Mouse (Mus musculus): ENCODE data around the gene Sds.
"Not testable (repeated sequence)": the region's sequence is repeated elsewhere in the genome, so short reads cannot be mapped to it uniquely, and the experiment has no call there.

Sds gene

GRCm38 (mm10) chr5:120487844-120488243 lies 11.5 kb downstream of the Sds start:
- DNase-seq (ENCODE audit: low spot score in 2 of 2) = no peak

GRCm38 (mm10) chr5:120490679-120491192 lies 14.4 kb downstream of the Sds start:
- DNase-seq (ENCODE audit: low spot score in 2 of 2) = peak in 1 of 2 experiments; percentile 41

GRCm38 (mm10) chr5:120492437-120492836 lies 16.1 kb downstream of the Sds start:
- no peak for DNase-seq (ENCODE audit: low spot score in 2 of 2)

GRCm38 (mm10) chr5:120493440-120493839 lies 17.1 kb downstream of the Sds start:
- no peak for DNase-seq (ENCODE audit: low spot score in 2 of 2)

- DNase-seq (ENCODE audit: low spot score in 2 of 2) = no peak
Observed at GRCm38 (mm10) chr5:120493873-120494395, 17.6 kb downstream of the Sds start.

GRCm38 (mm10) chr5:120495064-120495702 lies 18.9 kb downstream of the Sds start:
- DNase-seq (ENCODE audit: low spot score in 2 of 2) = peak; percentile 39 to 66

GRCm38 (mm10) chr5:120495703-120496226 lies 19.4 kb downstream of the Sds start:
- no peak for DNase-seq (ENCODE audit: low spot score in 2 of 2)

GRCm38 (mm10) chr5:120497071-120497470 lies 20.7 kb downstream of the Sds start:
- no peak for DNase-seq (ENCODE audit: low spot score in 2 of 2)

GRCm38 (mm10) chr5:120499202-120499601 lies 22.9 kb downstream of the Sds start:
- DNase-seq (ENCODE audit: low spot score in 2 of 2) = no peak

- not testable (repeated sequence) for DNase-seq (ENCODE audit: low spot score in 2 of 2)
Observed at GRCm38 (mm10) chr5:120500609-120501008, 24.3 kb downstream of the Sds start.

- DNase-seq (ENCODE audit: low spot score in 2 of 2) = no peak
Observed at GRCm38 (mm10) chr5:120502147-120502621, 25.9 kb downstream of the Sds start.

- DNase-seq (ENCODE audit: low spot score in 2 of 2) = no peak
Observed at GRCm38 (mm10) chr5:120502675-120503143, 26.4 kb downstream of the Sds start.

- peak; percentile 56 to 80 for DNase-seq (ENCODE audit: low spot score in 2 of 2)
Observed at GRCm38 (mm10) chr5:120503144-120503795, 26.9 kb downstream of the Sds start, which contains the start of gene Plbd2. Plbd2 (minus strand) TSS chr5:120503625.

GRCm38 (mm10) chr5:120505368-120505767 lies 29.0 kb downstream of the Sds start:
- DNase-seq (ENCODE audit: low spot score in 2 of 2) = peak; percentile 76 to 86

GRCm38 (mm10) chr5:120505781-120506180 lies 29.5 kb downstream of the Sds start:
- no peak for DNase-seq (ENCODE audit: low spot score in 2 of 2)

- DNase-seq (ENCODE audit: low spot score in 2 of 2) = no peak
Observed at GRCm38 (mm10) chr5:120506490-120506889, 30.2 kb downstream of the Sds start.

GRCm38 (mm10) chr5:120507311-120507710 lies 31.0 kb downstream of the Sds start:
- no peak for DNase-seq (ENCODE audit: low spot score in 2 of 2)

GRCm38 (mm10) chr5:120510982-120511642 lies 34.8 kb downstream of the Sds start, which contains the start of gene Slc8b1:
Slc8b1 (plus strand) TSS chr5:120511168.
- peak; percentile 97 to 98 for DNase-seq (ENCODE audit: low spot score in 2 of 2)

- peak in 1 of 2 experiments; percentile 58 for DNase-seq (ENCODE audit: low spot score in 2 of 2)
Observed at GRCm38 (mm10) chr5:120511643-120512220, 35.4 kb downstream of the Sds start.

GRCm38 (mm10) chr5:120512911-120513555 lies 36.7 kb downstream of the Sds start:
- DNase-seq (ENCODE audit: low spot score in 2 of 2) = no peak
